Mouse (Mus musculus) liver, adult 2 months (tissue): ENCODE data around the gene Col4a2.

Experiments used
- CTCF ChIP-seq: fragments of 200-500 bp; IDR thresholded peaks from 2 replicates; pipeline ENCODE4 v1.5.1; 2011; ENCODE audit warnings: low read depth, low read length, control low read depth
- POLR2A ChIP-seq: fragments of 200-500 bp; IDR thresholded peaks from 2 replicates; pipeline ENCODE4 v1.6.1; 2011; ENCODE audit warnings: low read length, control low read depth; ENCODE audit not compliant: insufficient read depth; ENCODE audit errors: extremely low read depth

DNA sequence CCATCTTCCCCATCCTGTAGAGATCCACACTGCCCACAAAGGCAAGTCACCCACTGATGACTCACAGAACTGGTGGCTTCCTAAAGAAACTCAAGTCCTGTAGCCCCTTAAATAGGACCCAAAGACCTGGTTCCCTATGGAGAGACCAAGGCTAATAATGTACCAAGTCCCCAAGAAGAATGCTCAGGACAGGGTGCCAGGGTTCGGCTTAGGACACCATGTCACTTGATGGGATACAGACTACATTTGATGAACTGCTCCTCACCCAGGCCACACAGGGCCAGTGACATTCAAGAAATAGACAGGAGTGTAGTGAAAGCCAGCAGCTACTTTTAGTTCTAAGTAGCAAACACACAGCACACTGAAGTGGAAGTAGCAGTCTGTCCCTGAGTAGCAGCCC, 139.5 kb downstream of the Col4a2 start:
- no peak for TF ChIP-seq CTCF
- no peak for TF ChIP-seq POLR2A
